Mouse (Mus musculus): ENCODE data around the gene Lifr.

DNA sequence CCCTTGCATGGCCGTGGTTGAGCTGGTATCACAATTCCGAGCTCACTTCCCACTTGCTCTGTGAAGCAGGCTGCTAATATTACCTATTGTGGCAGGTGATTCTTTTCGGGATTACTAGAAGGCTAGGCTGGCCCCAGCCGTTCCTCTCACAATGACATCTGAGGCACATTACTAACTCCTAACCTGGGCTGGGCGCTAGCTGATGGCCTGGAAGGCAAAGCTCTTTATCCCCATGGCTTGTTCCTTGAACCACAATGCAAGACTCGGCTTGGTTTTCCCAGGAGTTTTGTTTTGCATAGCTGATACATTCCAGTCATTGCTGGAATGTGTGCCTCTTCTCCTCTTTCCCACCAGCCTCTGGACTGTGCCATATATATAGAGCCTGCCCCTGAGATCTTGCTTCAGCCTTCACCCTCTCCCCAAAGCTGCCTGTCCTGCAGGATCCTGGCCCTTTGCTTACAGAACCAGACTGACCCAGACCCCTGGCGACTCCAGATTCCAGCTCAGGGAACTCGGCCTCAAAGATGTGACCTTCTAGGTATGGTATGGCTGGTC, at the start of gene Lifr:
- no peak for TF ChIP-seq CTCF (IDR thresholded peaks at IDR 0.05; ENCODE audit: control insufficient read depth, insufficient read depth, low read length)
- TF ChIP-seq POLR2A (IDR thresholded peaks at IDR 0.05; ENCODE audit: borderline replicate concordance, control insufficient read depth, low read depth, low read length) = no peak

All from bone marrow, adult 2 months (tissue).